Mouse (Mus musculus): ENCODE measurements around the gene Tmem204.

- TF ChIP-seq CTCF (IDR thresholded peaks at IDR 0.05; ENCODE audit: low read depth): no peak
- TF ChIP-seq EP300 (IDR thresholded peaks at IDR 0.05; ENCODE audit: low read depth): no peak
Measured at GRCm38 (mm10) chr17:25013606-25014501, 69.5 kb downstream of the Tmem204 start.
